Mouse (Mus musculus) layer of hippocampus, adult 11-12 months (tissue): ENCODE data around the gene Tmem19.

ENCODE experiments used
- DNase-seq: peaks from one replicate; pipeline ENCODE4 v3.0.0; 2022; ENCODE audit warnings: low spot score

Gene Tmem19

GRCm38 (mm10) chr10:115361840-115362622 is at the start of gene Tmem19:
Gene Tmem19 (minus strand): TSS chr10:115362501.
- DNase-seq = peak; percentile 95

- DNase-seq = peak; percentile 53
Observed at GRCm38 (mm10) chr10:115406393-115406792, 44.1 kb upstream of the Tmem19 start.

- DNase-seq = no peak
Observed at GRCm38 (mm10) chr10:115391896-115392295, 29.6 kb upstream of the Tmem19 start.

DNA sequence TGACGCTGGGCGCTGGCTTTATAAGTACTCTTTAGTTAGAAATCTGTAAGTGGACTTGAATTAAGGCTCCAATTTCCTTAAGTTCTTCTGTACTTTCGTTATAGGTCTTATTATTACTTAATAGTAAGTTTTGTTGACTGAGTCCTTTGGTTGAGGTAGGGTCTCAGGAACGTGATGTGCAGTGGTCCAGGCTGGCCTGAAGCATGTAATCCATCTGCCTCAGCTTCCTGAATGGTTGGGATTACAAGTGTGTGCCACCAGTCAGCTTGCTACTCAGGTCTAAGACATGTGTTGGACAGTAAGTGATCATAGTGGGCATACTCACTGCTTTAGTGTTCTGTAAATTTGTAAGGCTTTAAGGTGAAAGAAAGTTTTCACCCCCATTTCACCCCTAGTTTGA is 28.8 kb upstream of the Tmem19 start:
- DNase-seq = no peak

- DNase-seq = no peak
Observed at GRCm38 (mm10) chr10:115387891-115388290, 25.6 kb upstream of the Tmem19 start.

DNA sequence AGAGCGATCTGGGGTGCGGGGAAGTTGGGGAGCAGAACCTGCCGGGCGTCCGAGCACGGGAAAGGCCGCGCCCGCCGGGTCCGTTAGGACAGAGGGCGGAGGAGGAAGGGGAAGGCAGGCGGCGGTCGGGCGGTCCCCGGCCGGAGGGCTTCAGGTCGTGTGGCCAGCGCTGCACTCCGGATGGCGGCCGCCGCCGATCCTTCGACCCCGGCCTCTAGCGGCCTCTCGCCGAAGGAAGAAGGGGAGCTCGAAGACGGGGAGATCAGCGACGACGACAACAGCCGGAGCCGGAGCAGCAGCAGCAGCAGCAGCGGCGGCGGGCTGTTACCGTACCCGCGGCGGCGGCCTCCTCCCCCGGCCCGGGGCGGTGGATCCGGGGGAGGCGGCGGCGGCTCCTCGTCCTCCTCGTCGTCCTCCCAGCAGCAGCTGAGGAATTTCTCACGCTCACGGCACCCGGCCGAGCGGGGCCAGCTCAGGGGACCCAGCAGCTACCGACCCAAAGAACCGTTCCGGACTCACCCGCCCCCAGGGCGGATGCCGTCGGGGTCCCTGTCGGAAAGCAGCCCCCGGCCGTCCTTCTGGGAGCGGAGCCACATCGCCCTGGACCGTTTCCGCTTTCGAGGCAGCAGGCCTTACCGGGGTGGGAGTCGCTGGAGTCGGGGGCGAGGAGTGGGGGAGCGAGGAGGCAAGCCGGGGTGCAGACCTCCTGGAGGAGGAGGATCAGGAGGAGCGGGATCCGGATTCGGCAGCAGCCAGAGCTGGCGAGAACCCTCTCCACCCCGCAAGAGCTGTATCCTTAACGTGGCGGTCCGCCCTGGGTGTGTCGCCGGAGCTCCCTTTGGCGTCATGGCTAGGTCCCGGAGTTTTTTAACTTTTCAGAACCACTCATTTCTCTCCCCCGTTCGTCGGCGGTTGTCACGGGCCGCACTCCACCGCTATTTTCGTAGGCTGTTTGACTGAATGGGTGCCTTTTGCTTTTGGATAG is 23.0 kb upstream of the Tmem19 start:
- peak; percentile 53 for DNase-seq

GRCm38 (mm10) chr10:115384221-115385017 is 22.1 kb upstream of the Tmem19 start, which contains the start of the genes Thap2 and Zfc3h1:
Gene Thap2 (minus strand): TSS chr10:115384443.
Gene Zfc3h1 (plus strand): TSS chr10:115384959.
- DNase-seq = peak; percentile 99

DNA sequence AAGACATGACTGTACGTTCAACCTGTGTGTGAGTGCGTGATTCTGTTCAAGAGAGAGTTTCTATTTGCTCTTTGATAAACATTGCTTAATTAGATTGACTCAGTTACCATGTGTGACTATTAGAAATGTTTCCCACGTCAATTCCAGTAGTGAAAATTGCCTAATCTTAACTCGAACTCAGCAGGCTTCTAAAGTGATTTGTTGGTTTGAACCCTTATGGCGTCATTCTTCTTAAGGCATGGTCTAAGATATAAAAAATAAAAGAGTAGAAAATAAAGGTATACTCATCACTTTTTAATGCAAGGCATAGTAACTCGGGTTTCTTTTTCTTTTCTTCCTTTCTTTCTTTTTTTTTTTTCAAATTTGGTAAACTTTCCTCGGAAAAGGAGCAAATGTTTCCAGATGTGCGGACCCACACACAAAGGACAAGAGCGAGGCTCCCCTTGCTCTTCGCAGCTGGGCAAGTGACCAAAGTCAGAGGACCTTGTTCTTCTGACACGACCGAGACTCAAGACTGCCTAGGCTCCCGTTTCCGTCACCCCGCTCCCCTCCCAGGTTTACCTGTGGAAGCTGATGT is 21.4 kb upstream of the Tmem19 start:
- no peak for DNase-seq

DNA sequence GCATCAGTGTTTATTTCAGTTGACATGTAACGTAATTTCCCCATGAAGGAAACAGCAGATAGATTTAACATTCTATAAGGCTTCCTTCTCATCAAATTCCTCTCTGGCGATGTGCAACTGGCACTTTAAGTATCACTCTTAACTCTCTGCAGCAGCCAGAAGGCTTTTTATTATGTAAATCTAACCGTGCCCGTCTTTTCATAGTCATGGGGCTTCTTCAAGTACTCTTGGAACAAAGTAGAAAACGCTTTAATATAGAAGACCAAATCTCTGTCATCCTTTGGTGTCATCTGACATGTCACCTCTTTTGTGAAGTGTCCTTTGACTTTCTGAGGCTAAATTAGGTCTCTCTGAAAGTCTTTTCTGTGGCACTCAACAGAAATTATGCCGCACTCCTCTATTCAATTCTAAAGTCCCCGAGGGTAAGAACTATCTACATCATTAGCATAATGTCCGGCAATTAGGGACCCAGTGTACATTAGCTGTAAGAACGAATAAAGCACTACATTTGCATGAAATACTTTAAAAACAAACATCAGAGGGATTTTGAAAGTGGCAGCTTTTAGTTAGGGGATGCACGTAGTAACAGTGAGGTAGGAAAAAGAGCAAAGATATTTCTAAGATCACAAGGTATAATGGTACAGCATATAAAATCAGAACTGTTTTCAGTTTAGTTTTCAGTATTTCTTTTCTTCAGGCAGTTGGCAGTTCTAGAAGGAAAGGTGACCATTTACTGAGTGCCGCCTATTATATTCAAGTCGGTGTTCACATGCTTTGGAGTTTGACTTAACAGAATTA is 20.7 kb upstream of the Tmem19 start:
- no peak for DNase-seq

- no peak for DNase-seq
Observed at GRCm38 (mm10) chr10:115381506-115382084, 19.3 kb upstream of the Tmem19 start.

GRCm38 (mm10) chr10:115363151-115363550 is 850 bp upstream of the Tmem19 start:
- DNase-seq = no peak

GRCm38 (mm10) chr10:115362623-115362964 is 293 bp upstream of the Tmem19 start:
- no peak for DNase-seq

- DNase-seq = no peak
Observed at GRCm38 (mm10) chr10:115359066-115359465, 3.2 kb downstream of the Tmem19 start.

- DNase-seq = no peak
Observed at GRCm38 (mm10) chr10:115358216-115358919, 3.9 kb downstream of the Tmem19 start.

GRCm38 (mm10) chr10:115356106-115356505 is 6.2 kb downstream of the Tmem19 start:
- no peak for DNase-seq

- DNase-seq = no peak
Observed at GRCm38 (mm10) chr10:115355016-115355415, 7.3 kb downstream of the Tmem19 start.

DNA sequence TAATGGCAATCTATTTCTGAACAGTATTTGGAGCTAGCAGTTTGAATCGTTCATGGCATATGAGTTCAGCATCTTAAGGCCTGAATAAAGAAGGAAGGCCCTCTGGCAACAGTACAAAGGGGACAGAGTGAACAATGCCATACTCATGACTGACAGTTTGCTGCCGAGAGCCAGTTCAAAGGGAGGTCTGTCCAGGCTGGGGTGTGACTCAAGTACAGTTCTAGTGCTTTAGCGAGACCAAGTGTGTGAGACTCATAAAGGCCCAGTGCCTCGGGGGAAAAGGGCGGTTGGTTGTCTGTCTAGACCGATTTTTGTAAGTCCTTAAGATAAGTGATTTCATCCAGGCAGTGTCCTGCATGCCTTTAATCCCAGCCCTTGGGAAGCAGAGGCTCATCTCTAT is 7.7 kb downstream of the Tmem19 start:
- no peak for DNase-seq

DNA sequence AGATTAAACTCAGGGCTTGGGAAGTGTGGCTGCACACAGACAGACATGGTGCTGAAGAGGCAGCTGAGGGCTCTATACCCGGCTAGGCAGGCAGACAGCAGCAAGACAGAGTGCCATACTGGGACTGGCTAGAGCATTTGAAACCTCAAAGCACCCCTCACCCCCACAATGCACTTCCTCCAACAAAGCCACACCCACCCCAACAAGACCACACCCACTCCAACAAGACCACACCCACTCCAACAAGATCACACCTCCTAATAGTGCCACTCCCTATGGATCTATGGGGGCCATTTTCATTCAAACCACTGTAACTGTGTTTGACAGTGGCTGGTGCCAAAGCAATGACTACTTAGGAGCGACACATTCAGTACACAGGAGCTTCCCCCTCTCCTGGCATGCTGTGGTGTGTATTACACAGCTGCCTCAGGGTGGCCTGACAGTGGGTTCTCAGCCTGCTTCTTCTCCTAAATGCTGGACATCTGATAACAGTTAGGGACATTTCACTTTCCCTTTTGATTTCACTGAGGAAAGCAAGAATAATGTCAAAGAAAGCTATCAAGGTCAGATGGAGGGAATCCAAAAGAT is 11.4 kb downstream of the Tmem19 start:
- DNase-seq = no peak

GRCm38 (mm10) chr10:115349509-115349908 is 12.8 kb downstream of the Tmem19 start:
- DNase-seq = no peak
